Mouse (Mus musculus) lung, embryonic 14.5 days (tissue): ENCODE data around the gene Krt87. TPM values are rescaled to one million over a fixed set of nuclear protein-coding genes. Genes with fewer than 3 reads are reported as not detected.

Experiments
- ATAC-seq: fragments of 200-750 bp; cut with Nextera tagmentation; 2 replicates; pipeline ENCODE4 v1.8.0; 2017; ENCODE audit warnings: mild to moderate bottlenecking, moderate TSS enrichment, moderate library complexity; ENCODE audit not compliant: insufficient read depth
- DNase-seq: peaks from one replicate; pipeline ENCODE4 v3.0.0-alpha.2; 2015
- H3K27ac ChIP-seq: fragments of 300-500 bp; sonication (generic); 2 replicates; pipeline ENCODE4 v1.5.1; 2014; ENCODE audit warnings: low read depth, mild to moderate bottlenecking, moderate library complexity
- H3K27me3 ChIP-seq: fragments of 300-500 bp; sonication (generic); 2 replicates; pipeline ENCODE4 v1.6.1; 2014; ENCODE audit warnings: low read length, control low read depth; ENCODE audit not compliant: insufficient read depth
- H3K36me3 ChIP-seq: fragments of 300-500 bp; sonication (generic); 2 replicates; pipeline ENCODE4 v1.6.1; 2014; ENCODE audit warnings: control low read depth; ENCODE audit not compliant: insufficient read depth
- H3K4me1 ChIP-seq: fragments of 300-500 bp; sonication (generic); 2 replicates; pipeline ENCODE4 v1.6.1; 2014; ENCODE audit warnings: antibody characterized with exemption, control low read depth; ENCODE audit not compliant: insufficient read depth
- H3K4me2 ChIP-seq: fragments of 300-500 bp; sonication (generic); 2 replicates; pipeline ENCODE4 v1.6.1; 2014; ENCODE audit warnings: mild to moderate bottlenecking
- H3K4me3 ChIP-seq: fragments of 300-500 bp; sonication (generic); 2 replicates; pipeline ENCODE4 v1.5.1; 2014; ENCODE audit warnings: low read depth, low read length
- H3K9ac ChIP-seq: fragments of 300-500 bp; sonication (generic); 2 replicates; pipeline ENCODE4 v1.6.1; 2014
- H3K9me3 ChIP-seq: fragments of 300-500 bp; sonication (generic); 2 replicates; pipeline ENCODE4 v1.6.1; 2016; ENCODE audit warnings: low read depth, low read length, control low read depth
- CTCF ChIP-seq: IDR thresholded peaks from 2 replicates; pipeline ENCODE4 v1.5.1; 2016; ENCODE audit warnings: antibody characterized with exemption, low read depth
- WGBS: fragments of 180-500 bp; shearing (Covaris S2); extraction: QIAGEN DNeasy Blood & Tissue Kit; methylation state at CpG from one replicate; pipeline ENCODE4 v1.1.7; 2014; 5-methylcytosine and 5-hydroxymethylcytosine counted together
- polyA plus RNA-seq: library from polyadenylated mRNA; unstranded; fragments of >200 nt; fragmentation: Nextera tagmentation; extraction: Ambion mirVana; gene quantifications from 2 replicates; pipeline ENCODE4 v1.2.1, GENCODE M21; 2014

Gene Krt87
- polyA plus RNA-seq, 1 experiment from 2014 or later = 0.22 TPM

DNA sequence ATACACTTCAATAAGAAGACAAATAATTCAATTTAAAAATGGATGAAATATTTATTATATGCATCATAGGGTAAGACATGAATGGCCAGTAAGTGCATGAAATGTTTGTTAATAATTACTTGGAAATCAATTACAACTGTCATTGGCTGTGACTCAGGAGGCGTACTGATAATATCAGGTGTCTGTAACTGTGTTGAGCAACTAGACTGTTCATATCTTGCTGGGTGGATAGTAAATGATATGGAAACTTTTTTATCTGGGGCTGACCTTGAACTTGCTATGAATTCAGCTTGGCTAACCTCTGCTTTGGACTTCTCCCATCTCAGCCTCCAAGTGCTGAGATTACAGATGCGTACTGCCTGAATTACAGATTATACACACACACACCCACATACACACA, 40.9 kb downstream of the Krt87 start:
- no peaks in the 10 kb centered on the region for H3K9me3 ChIP-seq
- no peak for TF ChIP-seq CTCF
- H3K4me2 ChIP-seq = no peak overlapping the region
- DNase-seq (no peak), ATAC-seq (no peak)
- 75% methylated on average over 2 of the region's 2 CpGs for WGBS
- H3K27me3 ChIP-seq = no peaks in the 10 kb centered on the region
- H3K4me3 ChIP-seq = no peak overlapping the region
- no peak overlapping the region for H3K27ac ChIP-seq
- no peaks in the 10 kb centered on the region for H3K4me1 ChIP-seq
- H3K9ac ChIP-seq = no peak overlapping the region
- H3K36me3 ChIP-seq = no peaks in the 10 kb centered on the region

DNA sequence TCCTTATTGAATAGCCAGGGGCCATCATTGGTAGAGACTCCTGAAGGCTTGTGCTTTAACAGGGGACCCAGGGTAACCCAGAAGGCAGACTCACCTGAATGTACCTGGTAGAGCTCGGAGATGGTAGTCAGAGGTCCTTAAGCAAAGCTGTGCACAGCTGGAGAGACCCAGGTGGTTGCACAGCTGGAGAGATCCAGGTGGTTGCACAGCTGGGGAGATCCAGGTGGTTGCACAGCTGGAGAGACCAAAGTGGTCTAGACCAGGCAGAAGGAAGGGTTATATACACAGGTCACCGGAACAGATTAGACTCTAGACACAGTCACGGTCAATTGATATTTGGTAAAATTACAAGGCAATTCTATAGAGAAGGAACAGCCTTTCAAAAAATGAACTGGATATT, 41.7 kb downstream of the Krt87 start:
- no peak overlapping the region for H3K4me2 ChIP-seq
- WGBS = 67% methylated on average over 3 of the region's 3 CpGs
- no peaks in the 10 kb centered on the region for H3K36me3 ChIP-seq
- DNase-seq = no peak
- H3K9ac ChIP-seq = no peak overlapping the region
- no peak for ATAC-seq
- no peaks in the 10 kb centered on the region for H3K27me3 ChIP-seq
- no peaks in the 10 kb centered on the region for H3K9me3 ChIP-seq
- H3K4me1 ChIP-seq = no peaks in the 10 kb centered on the region
- TF ChIP-seq CTCF = no peak
- H3K27ac ChIP-seq = no peak overlapping the region
- no peak overlapping the region for H3K4me3 ChIP-seq

DNA sequence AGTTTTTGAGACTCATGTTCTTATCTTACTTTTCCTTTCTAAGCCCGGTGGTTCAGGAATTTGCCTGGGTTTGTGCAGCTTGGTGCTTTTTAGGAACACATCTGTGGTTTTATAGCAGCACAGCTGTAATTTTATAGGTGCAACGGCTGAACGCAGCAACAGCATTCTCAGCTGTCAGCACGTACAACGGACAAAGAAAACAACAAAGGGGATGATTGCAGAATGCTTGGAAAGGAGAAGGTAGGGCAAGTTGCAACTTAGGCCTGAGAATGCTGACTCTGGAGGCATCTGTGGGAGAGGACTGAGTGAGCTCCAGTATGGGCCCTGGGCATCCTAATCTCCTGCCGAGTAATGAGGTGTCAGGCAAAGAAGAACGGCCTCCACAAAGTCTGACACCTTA, 42.1 kb downstream of the Krt87 start:
- no peaks in the 10 kb centered on the region for H3K4me1 ChIP-seq
- ATAC-seq (no peak), DNase-seq (no peak)
- no peaks in the 10 kb centered on the region for H3K36me3 ChIP-seq
- no peak overlapping the region for H3K9ac ChIP-seq
- H3K27ac ChIP-seq = no peak overlapping the region
- no peak for TF ChIP-seq CTCF
- no peaks in the 10 kb centered on the region for H3K9me3 ChIP-seq
- whole genome bisulfite sequencing = 39% methylated on average over 7 of the region's 7 CpGs
- no peak overlapping the region for H3K4me2 ChIP-seq
- H3K27me3 ChIP-seq = no peaks in the 10 kb centered on the region
- H3K4me3 ChIP-seq = no peak overlapping the region

DNA sequence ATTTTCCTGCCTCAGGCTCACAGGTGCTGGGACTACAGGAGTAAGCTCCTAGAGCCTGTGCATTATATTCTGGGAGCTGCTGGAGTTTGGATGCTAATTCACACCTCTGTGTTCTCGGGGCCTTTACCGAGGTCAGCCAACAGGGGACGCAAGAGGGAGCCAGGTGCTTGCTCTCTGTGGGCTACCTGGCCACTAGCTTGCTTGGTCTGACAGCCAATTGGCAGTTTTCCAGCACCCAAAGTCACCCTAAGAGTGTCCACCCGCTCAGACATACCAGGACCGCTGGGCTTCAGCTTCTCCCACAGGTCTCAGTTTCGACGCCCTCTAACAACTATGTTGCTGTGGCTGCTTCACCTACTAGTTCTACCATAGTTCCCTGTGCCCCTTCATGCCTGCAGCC, 43.7 kb downstream of the Krt87 start:
- no peak overlapping the region for H3K4me3 ChIP-seq
- TF ChIP-seq CTCF = peak; percentile 38
- no peak overlapping the region for H3K27ac ChIP-seq
- no peak overlapping the region for H3K4me2 ChIP-seq
- no peak overlapping the region for H3K9ac ChIP-seq
- DNase-seq (no peak), ATAC-seq (no peak)
- WGBS = 57% methylated on average over 7 of the region's 7 CpGs
- no peaks in the 10 kb centered on the region for H3K4me1 ChIP-seq
- H3K27me3 ChIP-seq = no peaks in the 10 kb centered on the region
- no peaks in the 10 kb centered on the region for H3K36me3 ChIP-seq
- no peaks in the 10 kb centered on the region for H3K9me3 ChIP-seq

DNA sequence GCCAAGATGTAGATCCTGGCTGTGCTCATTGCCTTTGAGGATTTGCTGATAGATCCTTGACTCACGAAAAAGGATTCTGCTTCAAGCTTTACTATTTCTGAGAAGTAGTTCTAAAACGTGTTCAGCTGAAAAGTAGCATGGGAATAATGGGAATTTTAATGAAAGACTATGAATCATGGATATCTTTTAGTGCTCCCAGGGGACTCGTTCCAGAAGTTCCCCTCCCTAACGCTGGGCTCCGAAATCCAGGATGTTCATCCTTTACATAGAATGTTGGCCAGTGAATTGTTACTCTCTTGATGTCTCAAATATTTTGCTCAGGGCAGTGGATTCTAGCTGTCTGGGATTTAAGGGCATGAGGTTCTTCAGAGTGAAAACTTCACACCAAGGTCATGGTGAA, 46.4 kb downstream of the Krt87 start:
- Histone ChIP-seq H3K27me3 (no peaks in the 10 kb centered on the region), H3K9ac (no peak overlapping the region), H3K4me3 (no peak overlapping the region), H3K27ac (no peak overlapping the region), H3K9me3 (no peaks in the 10 kb centered on the region), H3K4me1 (no peaks in the 10 kb centered on the region), H3K36me3 (no peaks in the 10 kb centered on the region), H3K4me2 (no peak overlapping the region)
- DNase-seq (no peak), ATAC-seq (no peak)
- WGBS = 80% methylated on average over 5 of the region's 5 CpGs
- no peak for TF ChIP-seq CTCF

DNA sequence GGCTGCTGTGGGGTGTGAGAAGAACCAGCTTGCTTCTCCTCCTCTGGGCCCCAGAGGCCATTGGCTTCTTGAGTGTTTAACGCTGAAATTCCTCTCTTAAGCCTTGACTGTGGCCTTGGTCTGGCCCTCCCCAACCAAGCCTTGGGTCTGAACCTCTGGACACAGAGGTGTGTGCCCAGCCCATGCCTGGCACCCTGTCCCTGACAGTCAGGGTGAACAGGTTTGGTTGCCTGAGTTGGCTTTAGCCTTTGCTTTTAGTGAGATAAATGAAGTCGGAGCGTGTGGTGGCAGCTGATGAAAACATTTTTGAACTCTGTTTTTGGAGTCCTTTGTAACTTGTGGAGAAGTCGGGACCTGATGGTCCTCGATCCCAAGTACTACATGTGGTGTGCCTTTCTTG, 48.4 kb downstream of the Krt87 start:
- no peaks in the 10 kb centered on the region for H3K9me3 ChIP-seq
- no peaks in the 10 kb centered on the region for H3K27me3 ChIP-seq
- ATAC-seq (no peak), DNase-seq (no peak)
- H3K36me3 ChIP-seq = no peaks in the 10 kb centered on the region
- H3K4me3 ChIP-seq = no peak overlapping the region
- no peak for TF ChIP-seq CTCF
- no peak overlapping the region for H3K27ac ChIP-seq
- no peak overlapping the region for H3K9ac ChIP-seq
- H3K4me1 ChIP-seq = no peaks in the 10 kb centered on the region
- 75% methylated on average over 5 of the region's 5 CpGs for WGBS
- no peak overlapping the region for H3K4me2 ChIP-seq

DNA sequence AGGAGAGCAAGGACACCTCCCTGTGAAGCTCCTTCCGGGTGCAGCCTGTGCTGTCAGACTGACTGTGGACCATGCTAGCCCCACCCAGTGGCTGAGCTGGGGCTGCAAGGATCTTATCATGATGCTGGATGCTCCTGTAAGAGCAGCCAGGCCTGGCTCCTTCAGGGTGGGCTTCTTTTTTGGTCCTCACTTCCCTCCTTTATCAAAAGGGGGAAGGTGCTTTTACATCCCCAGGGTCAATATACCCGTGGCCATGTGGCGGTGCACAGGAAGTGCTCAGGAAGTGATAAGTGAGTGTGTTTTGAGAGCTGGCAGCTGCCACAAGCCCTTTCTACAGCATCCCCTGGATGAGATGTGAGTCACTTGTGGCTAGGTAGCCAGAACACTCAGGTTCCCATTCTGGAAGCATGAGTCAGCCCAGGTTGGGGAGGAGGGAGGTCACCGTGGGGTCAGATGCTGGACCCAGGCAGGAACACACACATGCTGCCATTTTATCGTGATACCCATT, 50.5 kb downstream of the Krt87 start:
- H3K27me3 ChIP-seq = no peaks in the 10 kb centered on the region
- ATAC-seq = peak; percentile 48; the same call in 1 of the 2 replicates

DNA sequence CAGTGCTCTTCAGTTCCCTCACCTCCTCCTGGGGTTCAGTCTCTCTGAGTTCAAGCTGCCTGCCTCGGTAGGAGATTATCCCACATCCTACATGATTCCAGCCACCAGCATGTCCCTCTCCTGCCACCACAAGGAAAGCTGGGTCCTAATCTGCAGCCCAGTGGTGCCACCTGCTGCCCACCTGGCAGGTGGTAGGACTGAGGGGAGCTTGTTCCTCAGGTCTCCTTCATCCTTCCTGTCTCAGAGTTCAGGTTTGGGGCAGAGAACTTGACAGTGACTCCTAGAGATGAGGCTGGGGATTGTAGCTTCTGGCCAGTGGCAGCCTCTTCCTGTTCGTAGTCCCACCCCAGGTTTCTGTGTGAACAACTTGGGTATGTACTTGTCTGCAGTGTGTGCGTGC, 51.4 kb downstream of the Krt87 start:
- H3K9ac ChIP-seq = no peak overlapping the region
- peak; percentile 76 for TF ChIP-seq CTCF
- H3K9me3 ChIP-seq = no peaks in the 10 kb centered on the region
- no peaks in the 10 kb centered on the region for H3K27me3 ChIP-seq
- WGBS = 49% methylated on average over 3 of the region's 3 CpGs
- no peak overlapping the region for H3K4me2 ChIP-seq
- no peak overlapping the region for H3K4me3 ChIP-seq
- peak; percentile 53 for DNase-seq
- no peak overlapping the region for H3K27ac ChIP-seq
- no peaks in the 10 kb centered on the region for H3K36me3 ChIP-seq
- no peaks in the 10 kb centered on the region for H3K4me1 ChIP-seq
- ATAC-seq = no peak

More for the DNA sequence above, 50.5 kb downstream of the Krt87 start:
- peak; percentile 55 for DNase-seq
- H3K9ac ChIP-seq = no peak overlapping the region
- no peak overlapping the region for H3K27ac ChIP-seq
- H3K4me2 ChIP-seq = no peak overlapping the region
- no peaks in the 10 kb centered on the region for H3K36me3 ChIP-seq
- H3K9me3 ChIP-seq = no peaks in the 10 kb centered on the region
- no peak overlapping the region for H3K4me3 ChIP-seq
- 20% methylated on average over 5 of the region's 5 CpGs for WGBS
- no peaks in the 10 kb centered on the region for H3K4me1 ChIP-seq
- TF ChIP-seq CTCF = peak; percentile 57
